Mouse (Mus musculus): ENCODE measurements at regions not wholly inside any gene's neighbourhood (a gene's known extent, or its start where the extent isn't known, plus 50 kb on each side); places are given as distances from the start of the nearest gene placed in this dataset.

DNA sequence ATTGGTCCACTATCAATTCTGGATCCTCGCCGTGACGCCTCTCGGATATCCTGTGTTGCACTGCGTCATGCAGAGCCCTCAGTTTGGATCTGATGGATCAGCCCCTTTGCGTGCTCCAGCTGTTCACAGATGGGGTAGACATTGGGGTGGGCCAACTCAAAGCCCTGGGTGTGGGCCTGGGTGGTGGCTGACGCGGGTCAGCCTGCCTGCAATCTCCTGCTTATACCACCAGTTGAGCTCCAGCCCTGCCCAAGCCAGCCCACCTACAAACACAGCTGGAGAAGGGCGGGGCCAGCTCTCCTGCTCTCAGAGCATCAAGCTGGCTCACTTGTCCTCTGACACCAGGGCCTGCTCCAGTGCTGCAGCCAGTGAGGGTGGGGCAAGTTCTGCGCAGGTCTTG, 73.1 kb downstream of the Rps15a start:
- no peak for DNase-seq (ENCODE audit: low spot score)

DNA sequence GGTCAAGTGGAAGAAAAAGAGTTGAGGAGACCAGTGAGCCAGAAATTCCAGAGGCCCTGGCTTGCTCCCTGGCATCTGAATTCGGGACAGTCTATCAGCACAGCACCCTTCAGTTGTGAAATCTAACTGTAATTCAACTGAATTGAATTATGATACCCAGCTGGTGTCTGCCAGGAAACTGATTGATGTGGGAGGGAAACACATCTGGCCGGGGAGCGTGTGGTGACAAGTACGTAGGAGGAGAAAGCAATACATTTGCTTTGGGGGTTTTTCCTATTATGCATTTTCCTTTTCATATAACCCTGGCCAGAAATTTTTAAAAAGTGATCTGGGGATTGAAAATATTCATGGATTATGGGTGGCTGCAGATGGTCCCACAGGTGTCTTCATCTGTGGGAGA, 76.1 kb downstream of the Rps15a start:
- peak; percentile 32 for DNase-seq (ENCODE audit: low spot score)

DNA sequence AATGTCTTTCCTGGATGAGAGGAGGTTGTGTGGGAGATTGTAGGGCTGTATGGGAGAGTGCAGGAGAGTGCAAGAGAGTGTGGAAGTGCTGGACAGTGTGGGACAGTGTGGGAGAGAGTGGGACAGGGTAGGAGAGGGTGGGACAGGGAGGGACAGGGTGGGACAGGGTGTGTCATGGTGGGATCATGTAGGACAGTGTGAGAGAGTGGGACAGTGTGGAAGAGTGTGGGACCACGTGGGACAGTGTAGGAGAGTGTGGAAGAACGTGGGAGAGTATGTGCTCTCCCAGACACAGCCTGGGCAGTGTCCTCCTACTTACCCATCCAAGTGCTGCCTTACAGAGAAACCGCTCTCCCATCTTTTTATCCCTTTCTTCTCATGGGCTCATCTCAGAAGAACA, 78.9 kb downstream of the Rps15a start:
- no peak for DNase-seq (ENCODE audit: low spot score)

DNA sequence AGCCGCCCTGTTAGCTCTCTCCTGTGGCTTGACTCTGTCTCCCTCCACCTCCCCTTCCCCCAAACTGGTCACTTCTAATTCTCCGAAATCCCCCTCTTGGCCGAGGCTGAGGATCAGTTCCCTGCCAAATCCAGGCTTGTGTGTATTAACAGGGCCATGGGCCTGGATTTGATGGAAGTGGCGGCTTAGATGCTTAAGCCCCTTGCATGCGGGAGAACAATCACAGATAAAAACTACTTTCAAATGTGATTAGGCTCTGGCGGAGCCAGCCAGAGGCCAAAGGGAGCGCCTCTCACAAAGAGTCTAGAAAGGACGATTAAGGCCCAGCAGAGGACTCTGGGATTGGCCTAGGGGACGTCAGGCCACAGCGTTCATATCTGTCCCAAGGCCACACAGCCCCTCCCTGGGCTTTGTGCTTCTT, 89.9 kb downstream of the Rps15a start:
- DNase-seq (ENCODE audit: low spot score): no peak

- no peak for DNase-seq (ENCODE audit: low spot score)
These were observed 111.4 kb downstream of the Rps15a start for GRCm38 (mm10) chr7:118004620-118005019.

GRCm38 (mm10) chr7:118001881-118002280, 114.1 kb downstream of the Rps15a start:
- no peak for DNase-seq (ENCODE audit: low spot score)

DNA sequence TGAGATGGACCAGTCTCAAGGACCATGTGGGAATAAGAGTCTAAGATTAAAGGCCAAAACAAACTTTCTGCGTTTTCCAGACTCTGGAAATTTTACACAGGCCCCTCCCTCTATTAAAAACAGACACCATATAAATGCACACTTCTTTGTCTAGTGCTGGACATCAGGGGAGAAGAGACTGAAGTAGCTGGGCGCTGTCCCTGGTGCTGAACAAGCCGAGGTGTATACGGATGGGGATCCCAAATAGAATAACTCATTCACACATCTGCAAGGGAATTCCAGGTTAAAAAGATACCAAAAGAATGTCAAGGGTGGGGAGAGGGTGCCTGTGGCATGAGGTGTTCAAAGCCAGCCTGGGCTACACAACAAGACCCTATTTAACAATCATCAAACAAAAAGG, 114.9 kb downstream of the Rps15a start:
- DNase-seq (ENCODE audit: low spot score): peak; percentile 2

GRCm38 (mm10) chr7:117982177-117982576, 133.8 kb downstream of the Rps15a start:
- no peak for DNase-seq (ENCODE audit: low spot score)

DNA sequence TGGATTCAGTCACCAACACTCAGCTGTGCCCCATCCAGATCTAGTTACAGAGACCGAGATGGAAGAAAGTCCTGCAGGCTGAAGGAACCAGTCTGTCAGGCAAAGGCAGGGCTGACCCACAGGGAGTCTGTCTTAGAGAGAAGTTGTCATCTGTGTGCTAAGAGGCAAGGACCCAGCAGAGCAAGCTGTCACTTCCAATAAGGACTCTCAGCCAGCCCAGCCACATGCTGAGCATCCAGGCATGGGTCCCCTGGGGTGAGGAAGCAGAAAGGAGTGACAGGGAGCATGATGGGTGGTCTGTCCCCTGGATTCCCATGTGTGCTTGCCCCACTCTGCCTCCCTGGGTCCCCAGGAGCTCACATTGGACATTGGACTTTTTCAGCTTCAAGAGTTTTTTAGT, 144.8 kb downstream of the Rps15a start:
- DNase-seq (ENCODE audit: low spot score): no peak

DNA sequence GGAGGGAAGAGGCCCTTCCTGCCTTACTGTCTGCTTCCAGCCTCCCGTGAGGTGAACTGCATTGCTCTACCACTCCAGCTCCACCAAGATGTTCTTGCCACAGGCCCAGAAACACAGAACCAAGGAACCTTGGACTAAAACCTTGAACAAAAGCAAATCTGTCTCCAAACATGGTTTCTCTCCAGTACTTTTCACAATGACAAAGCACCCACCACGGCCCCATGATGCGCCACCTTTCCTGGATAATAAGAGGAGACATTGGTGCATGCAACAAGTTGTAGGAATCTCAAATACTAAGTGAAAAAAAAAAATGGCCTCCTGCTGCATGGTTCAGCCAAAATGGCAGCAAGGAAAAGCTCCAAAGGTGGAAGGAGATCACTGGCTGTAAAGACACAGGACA, 172.6 kb downstream of the Rps15a start:
- no peak for DNase-seq (ENCODE audit: low spot score)

DNA sequence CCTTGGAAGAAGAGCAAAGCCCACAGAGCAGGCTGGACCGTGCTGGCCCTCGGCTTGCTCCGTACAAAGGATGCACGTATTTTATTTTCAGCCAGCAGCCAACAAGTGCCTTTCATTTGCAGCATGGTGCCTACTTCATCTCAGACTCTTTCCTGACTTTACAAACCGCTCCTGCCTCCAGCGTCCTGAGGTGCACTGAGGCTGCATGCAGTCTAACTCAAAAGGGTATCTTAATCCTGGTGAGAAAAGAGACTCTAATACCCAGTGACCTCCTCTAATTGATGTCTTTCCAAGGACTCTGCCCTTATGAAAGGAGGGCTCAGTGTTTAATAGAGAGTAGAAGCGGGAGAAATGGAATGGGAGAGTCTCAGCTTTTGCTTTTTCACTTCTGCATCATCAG, 176.4 kb downstream of the Rps15a start:
- DNase-seq (ENCODE audit: low spot score): no peak

GRCm38 (mm10) chr7:117934908-117935307, 181.1 kb downstream of the Rps15a start:
- no peak for DNase-seq (ENCODE audit: low spot score)

DNA sequence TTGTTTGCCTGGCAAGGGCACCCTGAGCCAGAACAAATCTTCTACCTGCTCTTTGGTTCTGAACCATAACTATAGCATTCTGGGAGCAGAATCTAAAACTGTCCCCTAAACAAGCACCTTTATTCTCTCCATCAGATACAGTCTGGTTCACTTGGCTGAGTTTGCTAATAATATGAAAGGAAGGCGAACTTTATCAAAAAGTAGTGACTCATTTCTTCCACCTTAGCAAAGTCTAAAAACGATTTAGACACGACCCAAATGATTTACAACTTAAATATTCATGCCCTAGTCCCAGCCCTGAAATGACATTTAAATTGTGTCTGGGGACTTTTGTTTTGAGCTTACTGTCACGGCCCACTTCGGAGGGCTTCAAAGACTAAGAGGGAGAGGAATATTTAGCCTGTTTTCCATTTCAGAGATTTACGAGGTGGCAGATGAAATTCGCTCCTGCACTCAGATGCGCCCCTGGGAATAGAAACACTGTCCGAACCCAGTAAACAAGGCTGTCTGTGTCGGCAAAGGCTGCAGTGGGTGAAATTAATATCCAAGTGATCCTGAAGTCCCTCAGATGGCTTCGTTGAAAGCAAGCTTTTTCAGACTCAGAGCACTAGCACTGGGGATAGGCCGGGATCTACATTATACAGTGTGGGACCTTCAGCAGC, 184.6 kb downstream of the Rps15a start:
- no peak for DNase-seq (ENCODE audit: low spot score)

GRCm38 (mm10) chr7:117930392-117930791, 185.6 kb downstream of the Rps15a start:
- no peak for DNase-seq (ENCODE audit: low spot score)

GRCm38 (mm10) chr7:117926396-117926795, 189.6 kb downstream of the Rps15a start:
- no peak for DNase-seq (ENCODE audit: low spot score)

DNA sequence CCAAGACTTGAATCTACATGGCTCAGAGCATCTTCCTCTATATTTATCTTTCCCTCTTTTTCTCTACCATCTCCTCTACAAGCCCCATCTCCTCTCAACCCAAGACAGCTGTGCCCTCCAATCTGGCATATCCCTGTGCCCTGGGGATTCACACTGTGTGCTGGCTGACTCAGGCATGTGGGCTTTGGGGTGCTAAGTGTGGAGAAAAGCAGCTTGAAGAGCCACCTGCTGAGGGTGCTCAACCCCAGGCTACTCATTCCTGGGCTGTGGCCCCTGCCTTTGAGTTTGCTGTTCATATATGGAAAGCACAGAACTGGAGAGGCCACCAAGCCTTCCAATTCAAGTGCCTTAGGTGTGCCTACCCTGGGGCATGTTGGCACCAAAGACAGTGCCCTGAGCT, 193.7 kb downstream of the Rps15a start:
- no peak for DNase-seq (ENCODE audit: low spot score)

GRCm38 (mm10) chr7:117918206-117918995, 197.6 kb downstream of the Rps15a start:
- DNase-seq (ENCODE audit: low spot score): no peak

DNA sequence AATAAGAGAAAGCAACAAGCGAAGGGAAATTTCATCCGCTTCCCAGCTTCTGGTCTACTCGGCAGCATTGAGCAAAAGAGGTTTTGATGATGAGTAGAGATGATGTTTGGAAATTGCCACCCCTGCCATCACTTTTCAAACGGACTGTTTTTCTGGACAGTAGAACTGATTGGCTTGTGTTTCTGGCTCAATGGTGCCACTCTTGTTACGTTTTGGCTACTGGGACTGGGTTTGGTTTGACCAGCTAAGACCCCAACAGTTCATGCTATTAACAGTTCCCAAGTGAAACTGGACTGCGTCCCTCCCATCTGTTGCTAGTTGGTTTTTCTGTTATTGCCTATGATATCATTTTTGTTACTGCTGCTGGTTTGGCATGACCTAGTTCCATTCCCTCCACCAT, 199.1 kb downstream of the Rps15a start:
- no peak for DNase-seq (ENCODE audit: low spot score)

GRCm38 (mm10) chr7:117912453-117912852, 203.5 kb downstream of the Rps15a start:
- DNase-seq (ENCODE audit: low spot score): no peak

GRCm38 (mm10) chr7:117911062-117911461, 204.9 kb downstream of the Rps15a start:
- DNase-seq (ENCODE audit: low spot score): no peak

DNA sequence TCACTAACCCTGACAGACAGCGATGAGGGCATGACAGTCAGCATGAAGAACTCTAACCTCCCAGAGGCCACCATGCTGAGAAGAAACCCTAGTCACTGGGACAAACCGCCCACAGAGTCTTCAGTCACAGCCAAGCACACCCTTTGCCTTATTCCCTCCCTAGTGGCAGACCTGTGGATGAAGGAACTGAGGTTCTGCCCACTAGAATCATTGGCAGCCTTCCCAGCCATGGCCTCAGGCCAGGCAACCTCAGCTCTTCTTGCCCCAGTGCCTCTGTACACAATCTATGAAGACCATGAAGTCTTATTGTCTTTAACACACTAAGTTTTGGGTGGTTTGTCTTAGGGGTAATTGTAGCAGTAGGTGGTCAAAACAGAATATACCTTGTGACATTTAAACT, 219.5 kb downstream of the Rps15a start:
- DNase-seq (ENCODE audit: low spot score): no peak

GRCm38 (mm10) chr7:117887288-117887687, 228.7 kb downstream of the Rps15a start:
- no peak for DNase-seq (ENCODE audit: low spot score)

GRCm38 (mm10) chr7:117882803-117883202, 233.2 kb downstream of the Rps15a start:
- peak; percentile 65 for DNase-seq (ENCODE audit: low spot score)
